Mouse (Mus musculus) c-Kit-negative CD71-positive TER-119-positive erythroid progenitor cells, embryonic 14.5 days (primary cell): Measurements from ENCODE around the gene Zfp366.

Source experiments
- DNase-seq: peaks from one replicate; pipeline ENCODE4 v3.0.0-alpha.2; 2013; ENCODE audit warnings: low read depth, low spot score

The Zfp366 gene

GRCm38 (mm10) chr13:99186138-99186853 is 1.7 kb downstream of the Zfp366 start:
- DNase-seq = no peak

GRCm38 (mm10) chr13:99186859-99187258 is 2.2 kb downstream of the Zfp366 start:
- DNase-seq = no peak

GRCm38 (mm10) chr13:99187456-99187855 is 2.8 kb downstream of the Zfp366 start:
- no peak for DNase-seq

- DNase-seq = no peak
Measured at GRCm38 (mm10) chr13:99188625-99189024, 4.0 kb downstream of the Zfp366 start.

GRCm38 (mm10) chr13:99189671-99190070 is 5.0 kb downstream of the Zfp366 start:
- DNase-seq = no peak

- DNase-seq = no peak
Measured at GRCm38 (mm10) chr13:99190466-99190865, 5.8 kb downstream of the Zfp366 start.

GRCm38 (mm10) chr13:99191063-99191462 is 6.4 kb downstream of the Zfp366 start:
- DNase-seq = no peak

GRCm38 (mm10) chr13:99196314-99196713 is 11.7 kb downstream of the Zfp366 start:
- no peak for DNase-seq

- DNase-seq = no peak
Measured at GRCm38 (mm10) chr13:99196865-99197264, 12.2 kb downstream of the Zfp366 start.

GRCm38 (mm10) chr13:99201647-99202574 is 17.3 kb downstream of the Zfp366 start:
- DNase-seq = no peak

GRCm38 (mm10) chr13:99207214-99207613 is 22.6 kb downstream of the Zfp366 start:
- DNase-seq = no peak

- no peak for DNase-seq
Measured at GRCm38 (mm10) chr13:99209859-99210258, 25.2 kb downstream of the Zfp366 start.

GRCm38 (mm10) chr13:99210837-99211236 is 26.2 kb downstream of the Zfp366 start:
- no peak for DNase-seq

- no peak for DNase-seq
Measured at GRCm38 (mm10) chr13:99212976-99213375, 28.4 kb downstream of the Zfp366 start.

- no peak for DNase-seq
Measured at GRCm38 (mm10) chr13:99216005-99216404, 31.4 kb downstream of the Zfp366 start.

- no peak for DNase-seq
Measured at GRCm38 (mm10) chr13:99217984-99218383, 33.4 kb downstream of the Zfp366 start.

- no peak for DNase-seq
Measured at GRCm38 (mm10) chr13:99219586-99219985, 35.0 kb downstream of the Zfp366 start.

GRCm38 (mm10) chr13:99221996-99222395 is 37.4 kb downstream of the Zfp366 start:
- DNase-seq = no peak

GRCm38 (mm10) chr13:99222476-99222875 is 37.9 kb downstream of the Zfp366 start:
- no peak for DNase-seq

GRCm38 (mm10) chr13:99223321-99223884 is 38.8 kb downstream of the Zfp366 start:
- no peak for DNase-seq

GRCm38 (mm10) chr13:99223917-99224316 is 39.3 kb downstream of the Zfp366 start:
- no peak for DNase-seq
